In the genomic region with DNA sequence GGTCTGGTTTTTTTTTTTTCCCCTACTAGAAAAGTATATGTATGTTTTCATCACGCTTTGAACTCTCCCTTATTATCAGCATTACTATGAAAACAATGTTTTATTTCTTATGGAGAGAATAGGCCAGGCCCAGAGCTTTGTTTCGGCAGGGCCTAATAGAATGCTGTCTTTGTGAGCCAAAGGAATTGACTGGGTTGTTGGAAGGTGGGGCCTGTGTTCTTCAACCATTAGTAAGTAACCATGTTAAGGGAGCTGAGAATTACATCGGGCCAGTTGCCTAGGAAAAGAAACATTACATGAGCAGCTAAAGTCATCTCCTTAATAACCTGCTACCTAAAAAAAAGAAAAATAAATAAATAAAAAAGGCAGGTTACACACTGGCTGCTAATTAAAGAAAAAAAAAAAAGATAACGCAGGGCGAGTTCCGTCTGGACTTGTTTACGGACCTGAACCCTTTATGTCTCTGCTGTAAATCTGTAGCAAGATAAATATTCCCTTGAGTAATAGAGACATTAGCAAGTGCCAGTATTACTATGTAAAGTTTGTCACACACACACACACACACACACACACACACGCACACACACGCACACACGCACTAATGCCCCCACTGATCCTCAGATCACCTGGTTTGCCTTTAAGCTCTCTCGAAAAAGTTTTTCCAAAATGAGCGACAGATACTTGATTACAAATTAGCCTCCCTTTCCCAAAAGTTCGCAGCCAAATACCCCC, we compare ENCODE assay signal across 14 mouse cellular contexts. TPM values are rescaled to one million over a fixed set of nuclear protein-coding genes. Genes with fewer than 3 reads are reported as not detected.
DNase-seq lines count a peak whose midpoint lies in the region; ATAC-seq and TF ChIP-seq lines count a peak whose summit lies in the region.
"Had no signal": no experiment of that assay in that cellular context is flagged by ENCODE, and none has a peak within 500 bp of the region (broad histone marks: within the 10 kb centered on the region; RNA-seq: fewer than 3 reads in every experiment).

No protein-coding gene starts in this region.

- no peak overlapping the region for H3K27ac ChIP-seq in heart, embryonic 12.5 days (ENCODE audit: poor library complexity, severe bottlenecking)
- peak overlapping the region; percentile 68 for H3K27ac ChIP-seq in lung, embryonic 14.5 days (ENCODE audit: low read depth)
- peak overlapping the region; percentile 31; the same call in 1 of the 2 replicates for H3K27ac ChIP-seq in liver, embryonic 12.5 days
- peak overlapping the region; percentile 80 for H3K27ac ChIP-seq in stomach, postnatal 0 days (replicated peaks)
- H3K27ac ChIP-seq in hindbrain, embryonic 12.5 days, result no peak overlapping the region
- H3K27ac ChIP-seq: forebrain, embryonic 15.5 days; limb, embryonic 13.5 days had no signal

- DNase-seq in heart, adult 18-20 months, result no peak
- no peak for DNase-seq in lung, embryonic 14.5 days
- DNase-seq in lung, postnatal 10 days, result no peak
- DNase-seq in stomach, postnatal 0 days (ENCODE audit: low spot score), result peak; percentile 41
- DNase-seq: adrenal gland, postnatal 10 days; B cell, adult 2 months; cerebellum, adult 9-10 months; kidney, adult 11 months; thymus, postnatal 36 days had no signal

- H3K27me3 ChIP-seq in heart, embryonic 12.5 days (replicated peaks), result no peaks in the 10 kb centered on the region
- no peaks in the 10 kb centered on the region for H3K27me3 ChIP-seq in lung, embryonic 14.5 days (ENCODE audit: insufficient read depth, low read length)
- H3K27me3 ChIP-seq in liver, embryonic 12.5 days (replicated peaks), result no peaks in the 10 kb centered on the region
- H3K27me3 ChIP-seq in stomach, postnatal 0 days (ENCODE audit: control insufficient read depth, insufficient read depth, low read length), result no peaks in the 10 kb centered on the region
- no peaks in the 10 kb centered on the region for H3K27me3 ChIP-seq in hindbrain, embryonic 12.5 days
- H3K27me3 ChIP-seq: forebrain, embryonic 15.5 days; limb, embryonic 13.5 days had no signal

- H3K4me3 ChIP-seq in heart, embryonic 12.5 days, result no peak overlapping the region
- H3K4me3 ChIP-seq in lung, embryonic 14.5 days (ENCODE audit: low read depth, low read length), result no peak overlapping the region
- no peak overlapping the region for H3K4me3 ChIP-seq in liver, embryonic 12.5 days
- H3K4me3 ChIP-seq in stomach, postnatal 0 days (ENCODE audit: low read depth, low read length), result no peak overlapping the region
- no peak overlapping the region for H3K4me3 ChIP-seq in hindbrain, embryonic 12.5 days
- H3K4me3 ChIP-seq: forebrain, embryonic 15.5 days; limb, embryonic 13.5 days had no signal

- peaks cover 26% of the 10 kb centered on the region for H3K4me1 ChIP-seq in heart, embryonic 12.5 days (replicated peaks)
- no peaks in the 10 kb centered on the region for H3K4me1 ChIP-seq in lung, embryonic 14.5 days (ENCODE audit: insufficient read depth)
- no peaks in the 10 kb centered on the region for H3K4me1 ChIP-seq in liver, embryonic 12.5 days
- no peaks in the 10 kb centered on the region for H3K4me1 ChIP-seq in stomach, postnatal 0 days (replicated peaks; ENCODE audit: control insufficient read depth, insufficient read depth)
- H3K4me1 ChIP-seq in hindbrain, embryonic 12.5 days, result 0 out of 2 replicates have a peak, but pooled peaks cover 4% of the 10 kb centered on the region
- H3K4me1 ChIP-seq: forebrain, embryonic 15.5 days had no signal

- TF ChIP-seq EP300 in stomach, postnatal 0 days (optimal IDR thresholded peaks at IDR 0.05), result no peak

- no peaks in the 10 kb centered on the region for H3K9me3 ChIP-seq in heart, embryonic 12.5 days (replicated peaks)
- H3K9me3 ChIP-seq in lung, embryonic 14.5 days (ENCODE audit: low read depth, low read length), result no peaks in the 10 kb centered on the region
- no peaks in the 10 kb centered on the region for H3K9me3 ChIP-seq in liver, embryonic 12.5 days (replicated peaks)
- H3K9me3 ChIP-seq in stomach, postnatal 0 days (ENCODE audit: control insufficient read depth, low read length), result no peaks in the 10 kb centered on the region
- H3K9me3 ChIP-seq in hindbrain, embryonic 12.5 days (replicated peaks), result no peaks in the 10 kb centered on the region
- H3K9me3 ChIP-seq: forebrain, embryonic 15.5 days; limb, embryonic 13.5 days had no signal

- 67% methylated on average over 13 of the region's 13 CpGs for WGBS in heart, embryonic 12.5 days
- 50% methylated on average over 13 of the region's 13 CpGs for WGBS in lung, embryonic 14.5 days
- 69% methylated on average over 13 of the region's 13 CpGs for WGBS in liver, embryonic 12.5 days (ENCODE audit: insufficient replicate concordance)
- WGBS in stomach, postnatal 0 days, result 60% methylated on average over 13 of the region's 13 CpGs
- WGBS in hindbrain, embryonic 12.5 days, result 75% methylated on average over 13 of the region's 13 CpGs

- ATAC-seq in heart, embryonic 12.5 days (ENCODE audit: insufficient number of reproducible peaks, low FRiP score), result no peak
- ATAC-seq in lung, embryonic 14.5 days (ENCODE audit: insufficient read depth), result no peak
- ATAC-seq in liver, embryonic 12.5 days, result no peak
- ATAC-seq in stomach, postnatal 0 days (ENCODE audit: low FRiP score, low TSS enrichment), result peak; percentile 73
- no peak for ATAC-seq in hindbrain, embryonic 12.5 days (ENCODE audit: low FRiP score)
- ATAC-seq: forebrain, embryonic 15.5 days had no signal

- no peak for TF ChIP-seq CTCF in lung, embryonic 14.5 days (IDR thresholded peaks at IDR 0.05; ENCODE audit: low read depth)
- TF ChIP-seq CTCF in stomach, postnatal 0 days (IDR thresholded peaks at IDR 0.05; ENCODE audit: low read depth), result no peak

- H3K36me3 ChIP-seq in heart, embryonic 12.5 days, result peaks cover 37% of the 10 kb centered on the region
- peaks cover 29% of the 10 kb centered on the region; the same call in 1 of the 2 replicates for H3K36me3 ChIP-seq in lung, embryonic 14.5 days (ENCODE audit: insufficient read depth)
- H3K36me3 ChIP-seq in liver, embryonic 12.5 days, result peaks cover 9% of the 10 kb centered on the region; the same call in 1 of the 2 replicates
- no peaks in the 10 kb centered on the region for H3K36me3 ChIP-seq in stomach, postnatal 0 days (ENCODE audit: control insufficient read depth, insufficient read depth, low read length)
- 0 out of 2 replicates have a peak, but pooled peaks cover 10% of the 10 kb centered on the region for H3K36me3 ChIP-seq in hindbrain, embryonic 12.5 days

- no peak overlapping the region for H3K9ac ChIP-seq in heart, embryonic 12.5 days
- no peak overlapping the region for H3K9ac ChIP-seq in lung, embryonic 14.5 days
- H3K9ac ChIP-seq in liver, embryonic 12.5 days, result no peak overlapping the region
- no peak overlapping the region for H3K9ac ChIP-seq in stomach, postnatal 0 days (ENCODE audit: low read length)
- no peak overlapping the region for H3K9ac ChIP-seq in hindbrain, embryonic 12.5 days
- H3K9ac ChIP-seq: forebrain, embryonic 15.5 days; limb, embryonic 13.5 days had no signal

- H3K4me2 ChIP-seq in heart, embryonic 12.5 days, result peak overlapping the region; percentile 48
- H3K4me2 ChIP-seq in lung, embryonic 14.5 days, result peak overlapping the region; percentile 30
- peak overlapping the region; percentile 20; the same call in 1 of the 2 replicates for H3K4me2 ChIP-seq in liver, embryonic 12.5 days
- no peak overlapping the region for H3K4me2 ChIP-seq in stomach, postnatal 0 days (replicated peaks; ENCODE audit: low read depth)
- H3K4me2 ChIP-seq in hindbrain, embryonic 12.5 days (replicated peaks), result no peak overlapping the region
- H3K4me2 ChIP-seq: forebrain, embryonic 15.5 days; limb, embryonic 13.5 days had no signal

RNA-seq across cellular contexts. Expression of a gene that starts 47.7 kb away (rescaled TPM):
- polyA plus RNA-seq in heart, embryonic 12.5 days (2016; fragmentation: Nextera tagmentation; extraction: Ambion mirVana), result 18.9 and 19.3 TPM in 2 replicates
- 10 to 100 TPM; 19.1 to 22.8 TPM for total RNA-seq in heart, adult 18-20 months (2021)
- 41.2 and 41.6 TPM in 2 replicates for polyA plus RNA-seq in lung, embryonic 14.5 days (2014; fragmentation: Nextera tagmentation; extraction: Ambion mirVana)
- 6.5 and 7.2 TPM in 2 replicates for polyA plus RNA-seq in liver, embryonic 12.5 days (2016; fragmentation: Nextera tagmentation; extraction: Ambion mirVana)
- 17.9 and 18.3 TPM in 2 replicates for polyA plus RNA-seq in stomach, postnatal 0 days (2015; fragmentation: Nextera tagmentation; extraction: Ambion mirVana)
- polyA plus RNA-seq in hindbrain, embryonic 12.5 days (2016; fragmentation: Nextera tagmentation; extraction: Ambion mirVana), result 27.8 and 28.2 TPM in 2 replicates

Comparison
In these comparisons a context has a peak if more than half of its experiments do, and no peak if none do; other contexts are left out.
1. H3K27ac ChIP-seq: peak in lung, embryonic 14.5 days (single experiment), liver, embryonic 12.5 days (single experiment) and stomach, postnatal 0 days (single experiment); none in heart, embryonic 12.5 days (single experiment) and hindbrain, embryonic 12.5 days (single experiment).
2. H3K4me2 ChIP-seq: peak in heart, embryonic 12.5 days (single experiment), lung, embryonic 14.5 days (single experiment) and liver, embryonic 12.5 days (single experiment); none in stomach, postnatal 0 days (single experiment) and hindbrain, embryonic 12.5 days (single experiment).